Mouse (Mus musculus) limb, embryonic 14.5 days (tissue): Measurements from ENCODE around the gene Trpm3. TPM values are rescaled to one million over a fixed set of nuclear protein-coding genes. Genes with fewer than 3 reads are reported as not detected.

Source experiments
- ATAC-seq: fragments of 200-750 bp; cut with Nextera tagmentation; 2 replicates; pipeline ENCODE4 v1.8.0; 2017; ENCODE audit warnings: low read depth, moderate number of reproducible peaks, moderate TSS enrichment; ENCODE audit not compliant: low FRiP score
- DNase-seq: peaks from one replicate; pipeline ENCODE4 v3.0.0-alpha.2; 2015; ENCODE audit warnings: low spot score
- H3K27ac ChIP-seq: fragments of 300-500 bp; sonication (generic); replicated peaks from 2 replicates; pipeline ENCODE4 v1.5.1; 2014; ENCODE audit warnings: low read depth, mild to moderate bottlenecking, low read length, moderate library complexity, mixed read lengths
- H3K27me3 ChIP-seq: fragments of 300-500 bp; sonication (generic); 2 replicates; pipeline ENCODE4 v1.6.1; 2014; ENCODE audit warnings: low read length, mixed read lengths; ENCODE audit not compliant: control insufficient read depth, insufficient read depth
- H3K36me3 ChIP-seq: fragments of 300-500 bp; sonication (generic); 2 replicates; pipeline ENCODE4 v1.6.1; 2014; ENCODE audit warnings: mild to moderate bottlenecking, low read length, moderate library complexity, mixed read lengths; ENCODE audit not compliant: control insufficient read depth, insufficient read depth
- H3K4me1 ChIP-seq: fragments of 300-500 bp; sonication (generic); 2 replicates; pipeline ENCODE4 v1.6.1; 2014; ENCODE audit warnings: antibody characterized with exemption, low read length, mixed read lengths; ENCODE audit not compliant: control insufficient read depth, insufficient read depth
- H3K4me2 ChIP-seq: fragments of 300-500 bp; sonication (generic); replicated peaks from 2 replicates; pipeline ENCODE4 v1.6.1; 2014; ENCODE audit warnings: low read depth, mild to moderate bottlenecking, low read length, moderate library complexity; ENCODE audit not compliant: severe bottlenecking
- H3K4me3 ChIP-seq: fragments of 300-500 bp; sonication (generic); replicated peaks from 2 replicates; pipeline ENCODE4 v1.5.1; 2014; ENCODE audit warnings: low read length
- H3K9ac ChIP-seq: fragments of 300-500 bp; sonication (generic); 2 replicates; pipeline ENCODE4 v1.6.1; 2014; ENCODE audit warnings: mild to moderate bottlenecking, low read depth, low read length, moderate library complexity; ENCODE audit not compliant: severe bottlenecking
- H3K9me3 ChIP-seq: fragments of 300-500 bp; sonication (generic); 2 replicates; pipeline ENCODE4 v1.6.1; 2016; ENCODE audit warnings: low read length; ENCODE audit not compliant: control insufficient read depth
- POLR2A ChIP-seq: fragments of 200-500 bp; IDR thresholded peaks from 2 replicates; pipeline ENCODE4 v1.8.0; 2012; ENCODE audit warnings: inconsistent platforms, mild to moderate bottlenecking, moderate library complexity, borderline replicate concordance; ENCODE audit not compliant: insufficient read depth, insufficient read length; ENCODE audit errors: extremely low read depth
- WGBS: fragments of 180-500 bp; shearing (Covaris S2); extraction: QIAGEN DNeasy Blood & Tissue Kit; methylation state at CpG from one replicate; pipeline ENCODE4 v1.1.7; 2014; 5-methylcytosine and 5-hydroxymethylcytosine counted together
- polyA plus RNA-seq, 2 experiments: library from polyadenylated mRNA; depleted of rRNA in 1 of 2; stranded (reverse) in 1 of 2; unstranded in 1 of 2; fragments of >200 nt; fragmentation: Nextera tagmentation in 1 of 2; extraction: Ambion mirVana in 1 of 2; gene quantifications; 2 replicates each; pipeline versions ENCODE4 v1.2.1 to v1.2.3; 2012 to 2014

Trpm3 gene
- polyA plus RNA-seq, 2 experiments: 3.7 to 4.1 TPM

DNA sequence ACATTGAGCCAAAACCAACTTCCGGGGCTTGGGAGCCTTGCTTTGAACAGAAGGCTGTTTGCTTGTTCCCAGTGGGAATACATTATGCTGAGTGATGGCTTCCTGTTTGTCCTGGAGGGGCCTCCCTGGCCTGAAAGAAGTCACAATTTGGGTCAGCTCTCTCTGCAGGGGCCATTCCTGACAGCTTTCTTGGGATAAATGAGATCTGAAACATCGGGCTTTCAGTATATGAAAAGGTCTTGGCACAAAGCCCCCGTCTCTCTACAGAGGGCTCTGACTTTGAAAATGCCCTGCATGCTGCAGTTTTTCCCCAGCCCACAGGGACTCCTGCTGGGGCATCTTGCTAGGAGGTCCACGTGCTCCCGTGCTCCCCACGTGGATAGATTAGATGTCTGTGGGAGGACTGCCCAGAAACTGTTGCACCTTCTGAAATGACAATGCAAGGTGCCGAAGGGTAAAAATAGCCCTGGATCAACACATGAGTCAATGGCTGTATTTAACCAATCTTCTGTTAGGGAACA is 415.6 kb downstream of the Trpm3 start:
- Histone ChIP-seq H3K9me3 (no peaks in the 10 kb centered on the region), H3K27me3 (no peaks in the 10 kb centered on the region), H3K9ac (no peak overlapping the region), H3K4me1 (peaks cover 7% of the 10 kb centered on the region), H3K4me2 (0 out of 2 replicates have a peak overlapping the region, but pooled peaks have one; percentile 13), H3K27ac (no peak overlapping the region), H3K4me3 (no peak overlapping the region), H3K36me3 (no peaks in the 10 kb centered on the region)
- DNase-seq: peak; percentile 17
- WGBS: 16% methylated on average over 7 of the region's 7 CpGs
- TF ChIP-seq POLR2A: no peak
- ATAC-seq: no peak; the same call in 1 of the 2 replicates

DNA sequence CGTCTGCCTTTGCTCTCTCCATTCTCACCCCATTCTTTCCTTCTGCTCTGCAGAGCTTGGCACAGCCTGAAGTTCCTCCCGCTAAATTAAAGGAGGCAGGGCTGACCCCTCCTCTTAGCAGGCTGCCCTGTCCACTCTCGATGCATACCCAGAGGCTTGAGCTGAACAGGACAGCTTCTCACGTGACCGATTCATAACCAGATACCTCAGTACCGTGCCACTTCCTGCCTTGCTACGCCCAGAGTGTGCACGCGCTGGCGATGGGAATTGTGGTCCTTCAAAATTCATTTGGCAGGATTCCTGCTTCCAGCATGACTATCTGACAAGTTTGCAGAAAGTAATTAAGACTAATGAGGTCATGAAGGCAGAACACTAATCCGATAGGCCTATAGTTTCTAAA is 433.6 kb downstream of the Trpm3 start:
- H3K4me1 ChIP-seq: no peaks in the 10 kb centered on the region

DNA sequence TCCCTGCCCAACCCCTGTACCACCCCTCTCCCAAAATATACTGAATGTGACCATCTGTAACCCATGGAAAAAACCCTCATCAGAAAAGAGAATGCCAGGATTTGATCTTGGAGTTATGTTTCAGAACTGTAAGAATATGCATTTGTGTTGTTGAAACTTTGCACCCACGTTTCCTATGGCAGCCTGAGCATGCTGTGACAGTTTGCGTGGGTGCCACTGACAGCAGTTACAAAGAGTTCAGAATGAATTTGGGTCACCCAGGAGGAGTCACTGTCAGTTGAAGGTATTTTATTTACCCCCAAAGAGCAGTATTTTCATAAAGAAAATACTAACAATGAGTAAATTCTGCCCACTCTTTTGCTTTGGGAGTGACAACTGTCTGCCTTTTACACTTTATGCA is 434.0 kb downstream of the Trpm3 start:
- no peak for TF ChIP-seq POLR2A
- 88% methylated on average over 2 of the region's 2 CpGs for WGBS
- no peaks in the 10 kb centered on the region for H3K36me3 ChIP-seq
- H3K9ac ChIP-seq: no peak overlapping the region
- H3K27ac ChIP-seq: no peak overlapping the region
- H3K4me3 ChIP-seq: no peak overlapping the region
- no peaks in the 10 kb centered on the region for H3K4me1 ChIP-seq
- no peaks in the 10 kb centered on the region for H3K9me3 ChIP-seq
- DNase-seq (no peak), ATAC-seq (no peak)
- no peak overlapping the region for H3K4me2 ChIP-seq
- no peaks in the 10 kb centered on the region for H3K27me3 ChIP-seq

More for the DNA sequence above, 433.6 kb downstream of the Trpm3 start:
- Histone ChIP-seq H3K4me2 (no peak overlapping the region), H3K27me3 (no peaks in the 10 kb centered on the region), H3K4me3 (no peak overlapping the region), H3K9me3 (no peaks in the 10 kb centered on the region), H3K36me3 (no peaks in the 10 kb centered on the region), H3K27ac (no peak overlapping the region), H3K9ac (no peak overlapping the region)
- ATAC-seq (no peak), DNase-seq (no peak)
- WGBS: 59% methylated on average over 11 of the region's 11 CpGs
- no peak for TF ChIP-seq POLR2A

DNA sequence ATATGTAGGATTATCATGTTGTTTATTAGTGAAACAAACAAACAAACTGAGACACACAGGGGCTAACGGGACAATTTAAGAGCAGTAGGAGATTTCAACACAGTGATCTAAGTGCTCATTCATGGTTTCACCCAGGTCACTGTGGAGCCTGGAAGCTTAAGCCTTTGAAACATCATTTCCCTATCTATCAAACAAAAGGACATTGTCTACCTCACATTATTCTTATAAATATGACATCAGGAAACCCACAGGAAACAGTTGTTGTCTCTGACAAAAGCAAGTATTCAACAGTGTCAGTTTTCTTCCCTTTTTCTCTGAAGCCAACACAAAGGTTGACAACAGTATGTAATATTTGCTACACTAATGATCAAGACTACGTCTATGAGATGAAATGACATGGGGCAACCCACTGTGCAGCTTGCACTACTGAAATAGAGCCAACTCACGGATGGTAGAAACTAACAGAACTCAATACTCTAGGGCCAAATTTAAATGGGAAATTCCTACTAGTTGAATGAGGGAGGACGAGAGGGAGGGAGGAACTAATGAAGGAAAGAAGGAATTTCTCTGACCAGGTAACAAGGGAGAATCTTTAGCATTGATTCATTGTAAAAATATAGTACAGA is 443.4 kb downstream of the Trpm3 start:
- H3K4me3 ChIP-seq: no peak overlapping the region
- 73% methylated on average over 4 of the region's 4 CpGs for WGBS
- no peaks in the 10 kb centered on the region for H3K9me3 ChIP-seq
- H3K4me1 ChIP-seq: no peaks in the 10 kb centered on the region
- no peak for ATAC-seq
- H3K4me2 ChIP-seq: no peak overlapping the region
- H3K27ac ChIP-seq: no peak overlapping the region
- no peaks in the 10 kb centered on the region for H3K27me3 ChIP-seq
- H3K9ac ChIP-seq: no peak overlapping the region
- H3K36me3 ChIP-seq: no peaks in the 10 kb centered on the region
- DNase-seq: no peak
- no peak for TF ChIP-seq POLR2A

GRCm38 (mm10) chr19:22594492-22594891 is 455.6 kb downstream of the Trpm3 start:
- Histone ChIP-seq H3K4me2 (no peak overlapping the region), H3K27ac (no peak overlapping the region), H3K36me3 (no peaks in the 10 kb centered on the region), H3K9ac (no peak overlapping the region), H3K9me3 (no peaks in the 10 kb centered on the region), H3K4me1 (no peaks in the 10 kb centered on the region; the same call in 1 of the 2 replicates), H3K4me3 (no peak overlapping the region), H3K27me3 (no peaks in the 10 kb centered on the region)
- TF ChIP-seq POLR2A: no peak
- 83% methylated on average over 3 of the region's 3 CpGs for WGBS
- DNase-seq (no peak), ATAC-seq (no peak)
